Mouse (Mus musculus): Measurements from ENCODE around the gene Fam166b.

The Fam166b gene

GRCm38 (mm10) chr4:43415221-43416070 is 13.5 kb downstream of the Fam166b start:
- in situ Hi-C loops (cut with MboI; ENCODE audit: unreplicated experiment in 2 of 2): loop anchor here (5.0 to 25.0 kb wide), 2 partner anchors 368 to 447 kb away; partner anchors contain the start of genes Fam214b (in 2 of the 2) and Olfr155 (in 1 of the 2)

GRCm38 (mm10) chr4:43414761-43415160 is 14.2 kb downstream of the Fam166b start:
- in situ Hi-C loops (cut with MboI; ENCODE audit: unreplicated experiment in 2 of 2): loop anchor here (5.0 to 25.0 kb wide), 2 partner anchors 367 to 448 kb away; partner anchors contain the start of genes Fam214b (in 2 of the 2) and Olfr155 (in 1 of the 2)

GRCm38 (mm10) chr4:43407071-43407920 is 21.6 kb downstream of the Fam166b start:
- in situ Hi-C loops (cut with MboI; ENCODE audit: unreplicated experiment in 2 of 2): loop anchor here in 1 of 2 experiments (25.0 kb wide), 1 partner anchor 455 kb away; the partner anchor contains the start of gene Olfr155

- in situ Hi-C loops (cut with MboI; ENCODE audit: unreplicated experiment in 2 of 2): loop anchor here in 1 of 2 experiments (25.0 kb wide), 1 partner anchor 456 kb away; the partner anchor contains the start of gene Olfr155
These were observed 22.6 kb downstream of the Fam166b start for GRCm38 (mm10) chr4:43406162-43406971.

GRCm38 (mm10) chr4:43404697-43405096 is 24.2 kb downstream of the Fam166b start:
- in situ Hi-C loops (cut with MboI; ENCODE audit: unreplicated experiment in 2 of 2): loop anchor here in 1 of 2 experiments (25.0 kb wide), 1 partner anchor 458 kb away; the partner anchor contains the start of gene Olfr155

- in situ Hi-C loops (cut with MboI; ENCODE audit: unreplicated experiment in 2 of 2): loop anchor here in 1 of 2 experiments (25.0 kb wide), 1 partner anchor 460 kb away; the partner anchor contains the start of gene Olfr155
These were observed 26.7 kb downstream of the Fam166b start for GRCm38 (mm10) chr4:43402212-43402611.

GRCm38 (mm10) chr4:43401486-43401885 is 27.4 kb downstream of the Fam166b start:
- in situ Hi-C loops (cut with MboI; ENCODE audit: unreplicated experiment in 2 of 2): loop anchor here in 1 of 2 experiments (25.0 kb wide), 1 partner anchor 461 kb away; the partner anchor contains the start of gene Olfr155

- in situ Hi-C loops (cut with MboI; ENCODE audit: unreplicated experiment in 2 of 2): loop anchor here in 1 of 2 experiments (25.0 kb wide), 1 partner anchor 461 kb away; the partner anchor contains the start of gene Olfr155
These were observed 28.0 kb downstream of the Fam166b start for GRCm38 (mm10) chr4:43400976-43401375.

GRCm38 (mm10) chr4:43399391-43400131 is 29.4 kb downstream of the Fam166b start:
- in situ Hi-C loops (cut with MboI; ENCODE audit: unreplicated experiment in 2 of 2): loop anchor here in 1 of 2 experiments (25.0 kb wide), 1 partner anchor 463 kb away; the partner anchor contains the start of gene Olfr155

GRCm38 (mm10) chr4:43398829-43399331 is 30.1 kb downstream of the Fam166b start:
- in situ Hi-C loops (cut with MboI; ENCODE audit: unreplicated experiment in 2 of 2): no loop called here

- in situ Hi-C loops (cut with MboI; ENCODE audit: unreplicated experiment in 2 of 2): no loop called here
These were observed 30.9 kb downstream of the Fam166b start for GRCm38 (mm10) chr4:43398014-43398413.

- in situ Hi-C loops (cut with MboI; ENCODE audit: unreplicated experiment in 2 of 2): no loop called here
These were observed 32.6 kb downstream of the Fam166b start for GRCm38 (mm10) chr4:43396381-43396780.

- in situ Hi-C loops (cut with MboI; ENCODE audit: unreplicated experiment in 2 of 2): no loop called here
These were observed 33.1 kb downstream of the Fam166b start for GRCm38 (mm10) chr4:43395836-43396235.

GRCm38 (mm10) chr4:43395147-43395546 is 33.8 kb downstream of the Fam166b start:
- in situ Hi-C loops (cut with MboI; ENCODE audit: unreplicated experiment in 2 of 2): no loop called here

- in situ Hi-C loops (cut with MboI; ENCODE audit: unreplicated experiment in 2 of 2): no loop called here
These were observed 34.5 kb downstream of the Fam166b start for GRCm38 (mm10) chr4:43394345-43394891.

- in situ Hi-C loops (cut with MboI; ENCODE audit: unreplicated experiment in 2 of 2): no loop called here
These were observed 37.3 kb downstream of the Fam166b start for GRCm38 (mm10) chr4:43391521-43392050.

GRCm38 (mm10) chr4:43389845-43390440 is 39.0 kb downstream of the Fam166b start:
- in situ Hi-C loops (cut with MboI; ENCODE audit: unreplicated experiment in 2 of 2): no loop called here

GRCm38 (mm10) chr4:43389390-43389789 is 39.5 kb downstream of the Fam166b start:
- in situ Hi-C loops (cut with MboI; ENCODE audit: unreplicated experiment in 2 of 2): no loop called here

All from v-Abl transformed pro-B cells (cell line).